Mouse (Mus musculus) ES-Bruce4 (cell line): ENCODE data around the gene Hoxc10.

ENCODE experiments used
- CTCF ChIP-seq: IDR thresholded peaks from one replicate; pipeline ENCODE4 v1.8.1; 2011; ENCODE audit warnings: low read depth, low read length
- EP300 ChIP-seq: IDR thresholded peaks from 2 replicates; pipeline ENCODE4 v1.6.1; 2011; ENCODE audit warnings: low read depth, low read length; ENCODE audit not compliant: insufficient read depth
- POLR2A ChIP-seq: IDR thresholded peaks from one replicate; pipeline ENCODE4 v1.8.1; 2011; ENCODE audit warnings: low read length; ENCODE audit not compliant: insufficient read depth

DNA sequence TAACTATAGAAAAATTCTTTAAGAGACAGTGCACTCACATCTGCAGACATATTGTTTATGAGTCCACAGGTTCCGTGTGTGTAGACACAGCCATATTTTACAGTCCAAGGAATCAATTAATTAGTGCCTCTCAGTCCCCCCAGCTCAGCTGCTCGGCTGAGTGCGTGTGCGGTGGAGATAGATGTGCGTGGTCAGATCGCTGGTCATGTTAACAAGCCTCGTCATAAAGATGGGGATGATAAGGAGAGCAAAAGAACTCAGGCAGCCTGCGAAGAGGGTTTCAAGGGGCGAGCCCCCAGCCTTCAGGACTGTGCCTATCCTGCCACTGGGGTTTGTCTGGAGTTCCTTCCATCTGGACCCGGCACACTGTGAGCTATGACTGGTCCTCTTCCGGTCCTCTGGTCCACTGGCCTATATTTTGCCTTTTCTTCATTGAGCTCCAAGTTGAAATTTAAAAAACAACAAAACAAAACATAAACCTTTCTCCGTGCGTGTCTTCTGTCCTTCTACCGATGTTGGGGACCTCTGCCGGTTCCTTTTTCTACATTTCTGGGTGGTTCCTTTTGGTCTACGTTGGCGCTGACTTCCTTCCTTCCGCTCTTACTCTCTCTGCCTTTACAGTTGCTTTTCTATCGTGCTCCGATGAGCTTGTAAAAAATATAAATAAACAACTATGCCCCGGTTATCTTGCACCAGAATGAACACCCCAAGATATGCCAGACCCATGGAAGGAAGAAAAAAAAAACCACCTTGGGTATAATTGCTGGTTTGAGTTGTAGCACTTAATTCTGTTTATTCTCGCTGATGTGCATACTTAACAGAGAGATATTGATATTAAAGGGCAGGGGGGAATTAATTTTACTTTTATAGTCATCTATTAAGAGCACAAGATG lies 21.2 kb upstream of the Hoxc10 start:
- TF ChIP-seq CTCF = no peak
- TF ChIP-seq POLR2A = no peak
- no peak for TF ChIP-seq EP300
